Mouse (Mus musculus): Measurements from ENCODE around the gene Immt.
"Not testable (repeated sequence)": the region's sequence is repeated elsewhere in the genome, so short reads cannot be mapped to it uniquely, and the experiment has no call there.

Gene Immt

DNA sequence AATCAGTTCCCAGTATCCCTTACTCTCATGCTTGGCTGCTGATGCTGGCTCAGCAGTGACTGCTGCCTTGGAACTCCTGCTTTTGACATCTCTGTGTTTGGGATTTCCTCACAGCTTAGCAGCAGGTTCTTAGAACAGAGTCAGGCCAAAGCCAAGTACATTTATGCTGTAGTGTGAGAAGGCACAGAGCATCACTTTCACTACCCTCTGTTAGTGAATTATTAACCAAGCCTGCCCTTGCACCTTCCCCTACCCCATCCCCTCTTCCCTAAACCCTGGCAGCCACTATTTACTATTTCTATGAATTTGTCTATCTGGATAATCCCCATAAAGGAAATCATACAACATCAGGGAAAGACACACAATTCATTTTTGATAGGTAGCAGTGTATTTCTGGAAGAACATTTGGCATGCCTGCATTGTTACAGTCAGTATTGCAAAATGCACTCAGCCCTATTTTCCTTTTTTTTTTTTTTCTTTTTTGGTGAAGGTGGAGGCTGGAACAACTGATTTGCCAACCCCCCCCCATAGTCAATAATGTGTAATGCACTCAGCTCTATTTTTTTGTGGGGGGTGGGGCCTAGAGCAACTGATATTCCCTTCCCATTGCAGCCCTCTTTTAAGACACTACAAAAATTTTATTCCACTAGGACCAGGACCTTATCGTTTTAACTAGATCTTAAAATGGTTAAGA lies 9.6 kb downstream of the Immt start:
- DNase-seq (ENCODE audit: low spot score in 2 of 2) = no peak

DNA sequence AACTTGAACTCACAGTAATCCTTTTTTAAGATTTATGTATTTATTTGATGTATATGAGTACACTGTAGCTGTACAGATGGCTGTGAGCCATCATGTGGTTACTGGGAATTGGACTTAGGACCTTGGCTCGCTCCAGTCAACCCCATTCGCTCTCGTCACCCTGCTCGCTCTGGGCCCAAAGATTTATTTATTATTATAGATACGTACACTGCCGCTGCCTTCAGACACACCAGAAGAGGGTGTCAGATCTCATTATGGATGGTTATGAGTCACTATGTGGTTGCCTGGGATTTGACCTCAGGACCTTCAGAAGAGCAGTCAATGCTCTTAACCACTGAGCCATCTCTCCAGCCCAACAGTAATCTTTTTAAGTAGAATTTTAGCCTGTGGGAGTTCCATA lies 15.8 kb downstream of the Immt start:
- not testable (repeated sequence) for DNase-seq (ENCODE audit: low spot score in 2 of 2)

DNA sequence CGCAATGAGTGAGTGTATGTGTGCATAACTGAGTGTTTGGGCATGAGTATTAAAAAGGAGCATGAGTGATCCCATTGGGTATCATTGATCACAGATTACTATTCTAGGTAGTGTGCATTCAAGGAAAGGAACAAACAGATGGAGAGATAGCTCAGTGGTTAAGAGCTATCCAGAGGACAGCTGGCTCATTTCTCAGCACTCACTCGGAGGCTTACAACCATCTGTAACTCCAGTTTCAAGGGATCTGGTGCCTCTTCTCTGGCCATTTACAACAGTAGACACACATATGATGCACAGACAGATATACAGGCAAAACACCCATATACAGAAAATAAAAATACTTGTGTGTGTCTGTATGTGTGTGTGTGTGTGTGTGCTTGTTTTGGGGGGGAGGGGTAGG lies 36.6 kb downstream of the Immt start:
- no peak for DNase-seq (ENCODE audit: low spot score in 2 of 2)

DNA sequence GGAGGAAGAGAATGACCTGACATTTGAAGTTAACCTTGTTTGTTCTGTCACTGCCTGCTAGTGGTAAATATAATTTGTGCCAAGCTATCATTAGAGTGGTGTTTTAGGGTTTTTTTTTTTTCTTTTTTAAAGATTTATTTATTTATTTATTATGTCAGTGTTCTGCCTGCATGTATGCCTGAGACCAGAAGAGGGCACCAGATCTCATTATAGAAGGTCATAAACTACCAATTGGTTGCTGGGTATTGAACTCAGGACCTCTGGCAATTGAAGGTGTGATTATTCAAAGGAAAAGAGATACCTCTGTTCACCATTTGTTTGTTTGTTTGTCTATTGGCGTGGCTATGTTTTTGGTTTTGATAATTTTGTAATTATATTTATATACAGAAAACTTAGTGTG lies 37.7 kb downstream of the Immt start:
- no peak for DNase-seq (ENCODE audit: low spot score in 2 of 2)

DNA sequence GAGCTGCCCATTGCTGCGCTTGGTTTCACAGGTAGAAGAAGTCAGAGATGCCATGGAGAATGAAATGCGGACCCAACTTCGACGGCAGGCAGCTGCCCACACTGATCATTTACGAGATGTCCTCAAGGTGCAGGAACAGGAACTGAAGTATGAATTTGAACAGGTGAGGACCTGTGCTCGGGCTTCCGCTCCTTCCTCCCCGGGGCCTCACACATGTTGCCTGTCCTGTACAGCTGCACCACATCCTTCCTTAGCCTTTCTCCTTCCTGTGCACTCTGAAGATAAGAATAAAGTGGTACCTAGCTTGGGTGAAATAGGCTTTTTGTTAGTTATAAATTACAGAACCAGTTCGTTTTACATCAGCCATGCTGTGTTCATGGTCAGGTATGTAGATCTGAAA lies 40.3 kb downstream of the Immt start:
- no peak for DNase-seq (ENCODE audit: low spot score in 2 of 2)

DNA sequence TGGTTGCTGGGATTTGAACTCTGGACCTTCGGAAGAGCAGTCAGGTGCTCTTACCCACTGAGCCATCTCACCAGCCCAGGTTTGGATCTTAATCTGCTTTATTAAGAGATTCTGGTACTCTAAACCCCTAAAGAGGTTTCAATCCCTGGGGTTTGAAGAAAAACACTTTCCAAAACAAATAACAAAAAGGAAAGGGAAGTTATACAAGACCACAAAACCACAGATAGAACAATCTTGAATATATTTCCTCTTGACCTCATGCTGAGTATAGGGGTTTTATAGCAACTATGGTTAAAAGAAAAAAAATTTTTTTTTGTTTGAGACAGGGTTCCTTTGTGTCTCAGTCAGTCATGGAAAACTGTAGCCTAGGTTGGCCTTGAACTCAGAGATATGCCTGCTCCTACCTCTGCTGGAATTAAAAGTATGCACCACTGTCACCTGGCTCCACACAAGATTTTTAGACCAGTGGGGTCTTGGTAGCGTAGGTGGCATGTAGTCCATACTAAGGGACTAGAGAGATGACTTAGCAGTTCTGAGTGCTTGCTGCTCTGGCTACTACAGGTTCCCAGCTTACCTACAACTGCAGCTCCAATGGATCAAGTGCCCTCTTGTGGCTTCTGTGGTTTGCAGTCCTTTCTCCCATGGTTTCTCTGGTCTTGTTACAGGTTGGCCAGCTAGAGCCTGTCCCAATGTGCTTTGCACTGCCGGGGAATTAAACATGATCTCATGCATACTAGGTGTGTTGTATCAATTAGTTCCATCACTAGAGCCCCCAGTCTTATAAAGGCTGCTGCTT lies 47.0 kb downstream of the Immt start:
- DNase-seq (ENCODE audit: low spot score in 2 of 2) = no peak

DNA sequence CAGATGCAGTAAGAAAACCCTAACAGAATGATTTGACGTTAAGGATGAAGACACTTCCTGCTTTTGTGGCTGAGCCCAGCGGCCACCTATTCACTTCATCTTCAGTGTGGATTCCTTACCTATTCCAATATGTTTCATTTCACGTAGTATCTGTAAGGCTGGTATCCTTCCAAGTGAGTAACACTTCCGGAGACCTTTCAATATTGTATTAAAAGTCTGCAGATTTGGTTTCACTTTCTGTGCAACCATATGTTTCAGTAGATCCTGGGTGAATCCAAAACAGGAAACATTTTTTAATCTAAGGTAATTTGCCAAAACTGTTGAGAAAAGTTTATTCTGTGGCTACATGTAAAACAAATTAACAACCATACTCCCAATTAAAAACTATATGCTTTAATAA lies 62.1 kb downstream of the Immt start:
- no peak for DNase-seq (ENCODE audit: low spot score in 2 of 2)

DNA sequence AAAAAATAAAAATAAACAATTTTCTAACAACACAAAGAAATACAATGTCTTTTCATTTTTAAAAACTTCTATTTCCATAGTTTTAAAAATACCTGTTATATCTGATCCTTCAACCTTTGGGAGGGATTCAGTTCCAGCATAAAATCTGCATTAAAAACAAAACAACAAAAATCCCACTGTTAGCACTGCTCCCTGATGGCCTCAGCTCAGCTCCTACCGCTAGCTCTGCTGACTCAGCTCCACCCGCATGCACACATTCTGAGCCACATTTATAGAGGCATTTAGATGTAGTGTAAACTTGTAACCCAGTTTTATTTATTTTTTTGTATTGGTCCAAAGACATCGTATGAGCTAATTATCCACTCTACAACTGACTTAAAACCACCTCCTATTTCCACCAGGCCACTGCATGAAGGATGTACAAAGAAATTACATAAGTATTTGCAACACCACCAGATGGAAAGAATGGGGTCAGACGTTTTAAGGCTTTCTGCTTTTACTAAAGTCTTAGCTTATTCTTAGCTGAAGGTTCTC lies 76.6 kb downstream of the Immt start:
- no peak for DNase-seq (ENCODE audit: low spot score in 2 of 2)

DNA sequence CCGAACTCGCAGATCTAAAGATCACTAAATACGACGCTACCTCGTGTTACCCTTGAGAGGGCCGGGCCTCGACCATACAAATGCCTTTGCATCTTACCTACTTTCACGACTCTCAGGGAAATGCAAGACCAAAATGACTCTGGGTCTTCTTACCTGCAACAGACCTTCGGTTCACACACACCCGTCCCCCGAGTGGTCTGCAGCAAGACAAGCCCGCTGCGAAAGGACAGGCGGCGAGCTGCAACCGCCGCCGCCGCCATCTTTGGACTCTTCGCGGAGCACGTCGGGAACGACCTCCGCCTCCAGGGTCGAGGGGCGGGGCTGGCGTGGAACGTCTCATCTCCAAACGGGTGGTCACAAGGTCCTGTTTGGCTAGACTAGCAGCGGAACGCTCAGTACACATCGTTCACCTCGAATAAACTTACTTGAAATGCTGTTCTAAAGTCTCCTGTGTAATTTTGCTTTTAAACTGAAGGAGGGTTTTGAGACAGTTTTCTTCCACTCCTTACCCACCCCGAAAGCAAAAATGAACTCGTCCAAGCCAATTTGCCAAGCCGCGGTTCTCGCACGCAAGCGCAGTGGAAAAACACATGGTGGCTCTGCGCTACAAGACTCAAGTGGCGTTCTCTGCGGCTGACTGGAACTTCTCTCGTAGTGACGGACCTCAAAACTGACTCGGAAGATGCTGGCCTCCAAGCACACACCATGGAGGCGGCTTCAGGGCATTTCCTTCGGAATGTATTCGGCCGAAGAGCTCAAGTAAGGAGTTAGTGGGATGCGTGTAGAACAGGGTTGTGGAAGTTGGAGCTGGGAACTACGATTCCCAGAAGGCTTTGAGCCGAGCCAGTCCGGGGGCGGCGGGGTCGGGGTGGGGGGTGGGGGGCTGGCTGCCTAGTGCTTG lies 77.6 kb downstream of the Immt start, which contains the start of the genes Ptcd3 and Polr1a:
Ptcd3 (minus strand) TSS at position 270 of the 901 bp plus-strand sequence.
Polr1a (plus strand) TSS at position 573 of the 901 bp plus-strand sequence.
- peak; percentile 92 to 95 for DNase-seq (ENCODE audit: low spot score in 2 of 2)

DNA sequence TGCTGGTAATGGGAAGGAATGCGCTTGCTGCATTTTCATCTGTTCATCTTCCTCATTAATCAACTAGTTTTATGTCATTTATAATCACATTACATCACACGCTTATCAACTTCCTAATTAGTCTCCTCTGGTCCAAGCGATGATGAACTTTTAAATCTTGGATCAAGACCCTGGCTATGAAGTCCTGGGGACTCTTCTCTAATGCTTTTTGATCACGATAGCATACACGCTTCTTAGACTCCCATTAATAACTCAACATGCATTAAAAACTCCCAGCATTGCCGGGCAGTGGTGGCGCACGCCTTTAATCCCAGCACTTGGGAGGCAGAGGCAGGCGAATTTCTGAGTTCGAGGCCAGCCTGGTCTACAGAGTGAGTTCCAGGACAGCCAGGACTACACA lies 78.3 kb downstream of the Immt start:
- no peak for DNase-seq (ENCODE audit: low spot score in 2 of 2)

DNA sequence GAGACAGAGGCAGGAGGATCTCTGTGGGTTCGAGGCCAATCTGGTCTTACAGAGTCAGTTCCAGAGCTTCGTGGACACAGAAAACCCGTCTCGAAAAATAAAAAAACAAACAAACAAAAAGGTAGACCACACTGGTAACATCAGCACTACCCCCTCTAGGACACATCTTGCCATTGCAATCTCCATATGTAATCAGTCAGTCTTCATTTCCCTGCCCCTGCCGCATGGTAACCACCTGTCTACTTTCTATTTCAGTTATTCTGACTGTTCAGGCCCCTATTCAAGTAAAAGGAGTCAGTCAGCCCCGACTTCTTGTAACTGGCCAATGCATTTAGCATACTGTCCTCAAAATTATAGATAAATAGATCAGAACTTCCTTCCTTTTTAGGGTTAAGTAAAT lies 78.7 kb downstream of the Immt start:
- no peak for DNase-seq (ENCODE audit: low spot score in 2 of 2)

DNA sequence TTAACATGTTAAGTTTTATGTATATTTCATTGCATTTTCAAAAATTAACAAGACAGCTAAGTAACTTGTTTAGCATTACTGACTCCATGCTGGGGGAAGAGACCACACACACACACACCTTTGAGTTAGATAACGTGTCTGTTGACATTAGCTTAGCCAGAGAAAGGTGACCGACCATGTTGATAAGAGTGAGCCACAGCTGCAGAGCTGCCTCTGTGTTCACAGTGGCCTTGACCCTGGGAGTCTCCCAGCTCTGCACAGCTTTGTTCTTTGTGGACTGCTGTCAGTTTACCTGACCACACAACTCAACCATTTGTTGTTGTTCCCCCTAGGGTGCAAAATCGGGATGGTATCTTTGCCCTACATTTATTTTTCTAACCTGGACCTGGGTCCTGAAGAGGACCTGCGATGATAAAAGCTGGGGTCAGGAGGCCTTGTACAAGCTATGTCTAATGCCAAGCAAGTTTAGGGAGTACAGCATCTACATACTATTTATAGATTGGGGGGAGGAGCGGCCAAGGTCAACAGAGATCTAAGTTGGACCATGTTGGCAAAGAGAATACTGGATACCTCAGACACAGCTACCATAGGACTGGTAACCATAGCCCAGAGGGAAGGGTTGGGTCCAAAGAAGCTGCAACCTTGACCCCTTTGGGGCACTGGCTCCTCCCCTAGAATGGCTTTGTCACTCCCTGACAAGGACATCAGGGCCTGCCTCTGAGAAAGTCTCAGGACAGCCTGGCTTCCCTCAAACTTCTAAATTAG lies 80.7 kb downstream of the Immt start:
- no peak for DNase-seq (ENCODE audit: low spot score in 2 of 2)

DNA sequence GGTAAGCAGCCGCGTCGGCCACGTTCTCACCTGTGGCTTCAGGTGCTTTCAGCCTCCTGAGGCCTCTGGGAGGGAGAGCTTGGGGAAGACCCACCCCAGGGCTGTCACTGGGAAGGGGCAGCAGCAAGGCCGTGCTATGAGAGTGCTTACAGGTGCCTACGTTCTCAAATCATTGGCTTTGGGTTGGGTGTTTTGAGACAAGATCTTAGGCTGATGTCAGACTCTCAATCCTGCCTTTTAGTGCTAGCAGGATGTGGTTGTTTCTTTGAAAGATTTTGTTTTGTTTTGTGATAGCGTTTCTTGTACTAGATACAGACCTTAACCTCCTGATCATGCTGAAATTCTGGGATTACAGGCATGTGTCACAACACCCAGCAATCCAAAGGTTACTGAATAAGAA lies 89.6 kb downstream of the Immt start:
- no peak for DNase-seq (ENCODE audit: low spot score in 2 of 2)

DNA sequence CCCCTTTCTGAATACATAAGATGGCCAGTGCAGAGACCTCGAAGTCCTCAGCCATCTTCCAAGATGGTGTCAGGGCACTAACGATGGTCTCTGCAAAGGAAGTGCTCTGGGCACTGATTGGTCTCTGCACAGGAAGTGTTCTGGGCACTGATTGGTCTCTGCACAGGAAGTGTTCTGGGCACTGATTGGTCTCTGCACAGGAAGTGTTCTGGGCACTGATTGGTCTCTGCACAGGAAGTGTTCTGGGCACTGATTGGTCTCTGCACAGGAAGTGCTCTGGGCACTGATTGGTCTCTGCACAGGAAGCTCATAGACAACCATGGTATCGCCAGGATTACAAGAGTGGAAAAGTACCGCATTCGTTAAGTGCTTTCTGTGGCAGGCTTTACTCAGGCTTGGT lies 94.1 kb downstream of the Immt start:
- DNase-seq (ENCODE audit: low spot score in 2 of 2) = not testable (repeated sequence)

Data from right cerebral cortex, adult 2 months (tissue).